Mouse (Mus musculus): ENCODE measurements around the gene Otulinl. TPM values are rescaled to one million over a fixed set of nuclear protein-coding genes. Genes with fewer than 3 reads are reported as not detected.

The Otulinl gene
- total and polyA plus RNA-seq, 2 experiments from 2014 or later, result 6.2 to 13.0 TPM

- Histone ChIP-seq H3K4me2 (ENCODE audit: low read depth, low read length, poor library complexity, severe bottlenecking) (no peak overlapping the region), H3K4me3 (ENCODE audit: low read depth, low read length) (no peak overlapping the region), H3K9ac (replicated peaks; ENCODE audit: low read length, poor library complexity, severe bottlenecking) (no peak overlapping the region), H3K27ac (ENCODE audit: low read depth, low read length) (no peak overlapping the region), H3K27me3 (ENCODE audit: insufficient read depth, low read length) (no peaks in the 10 kb centered on the region), H3K4me1 (ENCODE audit: insufficient read depth, low read length) (peaks cover 11% of the 10 kb centered on the region; the same call in 1 of the 2 replicates), H3K9me3 (ENCODE audit: low read length) (no peaks in the 10 kb centered on the region), H3K36me3 (ENCODE audit: insufficient read depth, low read length) (peaks cover 13% of the 10 kb centered on the region)
- TF ChIP-seq CTCF (IDR thresholded peaks at IDR 0.05), result no peak
- no peak for DNase-seq (ENCODE audit: low spot score)
- WGBS, result 95% methylated on average over 13 of the region's 13 CpGs
- no peak for ATAC-seq (ENCODE audit: low FRiP score)
These were observed 56.1 kb downstream of the Otulinl start for GRCm38 (mm10) chr15:27625014-27625889.

- Histone ChIP-seq H3K9me3 (ENCODE audit: low read length) (no peaks in the 10 kb centered on the region), H3K27me3 (ENCODE audit: insufficient read depth, low read length) (no peaks in the 10 kb centered on the region), H3K4me2 (ENCODE audit: low read depth, low read length, poor library complexity, severe bottlenecking) (no peak overlapping the region), H3K4me3 (ENCODE audit: low read depth, low read length) (no peak overlapping the region), H3K4me1 (ENCODE audit: insufficient read depth, low read length) (no peaks in the 10 kb centered on the region), H3K27ac (ENCODE audit: low read depth, low read length) (no peak overlapping the region), H3K36me3 (ENCODE audit: insufficient read depth, low read length) (peaks cover 14% of the 10 kb centered on the region), H3K9ac (replicated peaks; ENCODE audit: low read length, poor library complexity, severe bottlenecking) (no peak overlapping the region)
- no peak for DNase-seq (ENCODE audit: low spot score)
- 95% methylated on average over 6 of the region's 6 CpGs for WGBS
- no peak for ATAC-seq (ENCODE audit: low FRiP score)
- TF ChIP-seq CTCF (IDR thresholded peaks at IDR 0.05), result no peak
These were observed 58.1 kb downstream of the Otulinl start for GRCm38 (mm10) chr15:27623286-27623685.

GRCm38 (mm10) chr15:27620475-27621185 is 60.7 kb downstream of the Otulinl start:
- DNase-seq (ENCODE audit: low spot score) (no peak), ATAC-seq (ENCODE audit: low FRiP score) (no peak)
- no peak overlapping the region for H3K9ac ChIP-seq (replicated peaks; ENCODE audit: low read length, poor library complexity, severe bottlenecking)
- H3K4me3 ChIP-seq (ENCODE audit: low read depth, low read length), result no peak overlapping the region
- H3K9me3 ChIP-seq (ENCODE audit: low read length), result no peaks in the 10 kb centered on the region
- peaks cover 12% of the 10 kb centered on the region for H3K36me3 ChIP-seq (ENCODE audit: insufficient read depth, low read length)
- no peaks in the 10 kb centered on the region for H3K27me3 ChIP-seq (ENCODE audit: insufficient read depth, low read length)
- TF ChIP-seq CTCF (IDR thresholded peaks at IDR 0.05), result no peak
- no peaks in the 10 kb centered on the region for H3K4me1 ChIP-seq (ENCODE audit: insufficient read depth, low read length)
- H3K4me2 ChIP-seq (ENCODE audit: low read depth, low read length, poor library complexity, severe bottlenecking), result no peak overlapping the region
- 89% methylated on average over 6 of the region's 6 CpGs for WGBS
- no peak overlapping the region for H3K27ac ChIP-seq (ENCODE audit: low read depth, low read length)

- no peak overlapping the region for H3K27ac ChIP-seq (ENCODE audit: low read depth, low read length)
- no peak for TF ChIP-seq CTCF (IDR thresholded peaks at IDR 0.05)
- H3K27me3 ChIP-seq (ENCODE audit: insufficient read depth, low read length), result no peaks in the 10 kb centered on the region
- peaks cover 19% of the 10 kb centered on the region for H3K36me3 ChIP-seq (ENCODE audit: insufficient read depth, low read length)
- no peaks in the 10 kb centered on the region for H3K4me1 ChIP-seq (ENCODE audit: insufficient read depth, low read length)
- ATAC-seq (ENCODE audit: low FRiP score) (no peak), DNase-seq (ENCODE audit: low spot score) (no peak)
- H3K9ac ChIP-seq (replicated peaks; ENCODE audit: low read length, poor library complexity, severe bottlenecking), result no peak overlapping the region
- WGBS, result 90% methylated on average over 3 of the region's 3 CpGs
- no peak overlapping the region for H3K4me2 ChIP-seq (ENCODE audit: low read depth, low read length, poor library complexity, severe bottlenecking)
- no peaks in the 10 kb centered on the region for H3K9me3 ChIP-seq (ENCODE audit: low read length)
- no peak overlapping the region for H3K4me3 ChIP-seq (ENCODE audit: low read depth, low read length)
These were observed 61.7 kb downstream of the Otulinl start for GRCm38 (mm10) chr15:27619683-27620082.

DNA sequence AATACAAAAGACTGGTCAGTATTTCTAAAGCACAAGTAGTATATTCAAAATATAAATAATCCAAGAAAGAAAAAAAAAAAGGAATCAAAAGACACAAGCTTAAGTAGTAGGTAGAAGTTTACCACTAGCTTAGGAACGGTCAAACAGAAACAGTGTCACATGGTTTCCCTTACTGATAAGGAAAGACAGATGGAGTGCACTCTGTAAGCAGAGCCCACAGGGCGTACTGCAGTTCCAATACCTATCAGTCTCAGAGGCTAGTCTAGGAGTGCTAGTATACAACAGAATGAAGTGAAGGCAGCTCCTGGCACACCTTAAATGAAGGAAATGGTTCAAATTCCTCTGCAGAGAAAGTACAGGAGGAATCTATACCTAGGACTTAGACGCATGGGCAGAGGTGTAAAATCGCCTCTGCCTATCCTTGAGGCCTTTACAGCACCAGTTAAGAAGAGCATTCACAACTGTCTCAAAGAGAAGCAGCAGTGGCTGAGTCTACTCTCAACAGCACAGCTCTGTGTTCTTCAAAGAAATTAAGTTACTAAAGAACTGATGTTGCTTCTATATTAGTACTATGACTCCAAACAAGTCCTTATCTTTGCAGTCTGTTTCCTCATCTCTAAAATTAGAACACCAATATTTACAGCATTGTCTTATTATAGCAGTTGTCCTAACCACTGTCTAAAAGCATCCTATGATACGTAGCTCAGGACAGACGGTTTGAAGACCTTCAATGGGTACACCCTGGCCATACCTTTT is 62.4 kb downstream of the Otulinl start:
- WGBS, result 89% methylated on average over 6 of the region's 6 CpGs

More for the DNA sequence above, 62.4 kb downstream of the Otulinl start:
- Histone ChIP-seq H3K27me3 (ENCODE audit: insufficient read depth, low read length) (no peaks in the 10 kb centered on the region), H3K9ac (replicated peaks; ENCODE audit: low read length, poor library complexity, severe bottlenecking) (no peak overlapping the region), H3K4me2 (ENCODE audit: low read depth, low read length, poor library complexity, severe bottlenecking) (no peak overlapping the region), H3K27ac (ENCODE audit: low read depth, low read length) (no peak overlapping the region), H3K4me1 (ENCODE audit: insufficient read depth, low read length) (no peaks in the 10 kb centered on the region), H3K4me3 (ENCODE audit: low read depth, low read length) (no peak overlapping the region), H3K9me3 (ENCODE audit: low read length) (no peaks in the 10 kb centered on the region), H3K36me3 (ENCODE audit: insufficient read depth, low read length) (peaks cover 19% of the 10 kb centered on the region)
- ATAC-seq (ENCODE audit: low FRiP score), result no peak
- no peak for TF ChIP-seq CTCF (IDR thresholded peaks at IDR 0.05)
- no peak for DNase-seq (ENCODE audit: low spot score)

Data from midbrain, postnatal 0 days (tissue).